Mouse (Mus musculus) 3134 (cell line): ENCODE results near the gene Exosc9.

Experiments used
- DNase-seq: peaks from one replicate; pipeline ENCODE4 v3.0.0-alpha.2; 2011; ENCODE audit warnings: low spot score; ENCODE audit not compliant: insufficient read length; ENCODE audit errors: extremely low read depth

Exosc9 gene

GRCm38 (mm10) chr3:36552406-36553047 is at the start of gene Exosc9:
Gene Exosc9 (plus strand): TSS chr3:36552606.
- DNase-seq: peak; percentile 95

- no peak for DNase-seq
Observed at GRCm38 (mm10) chr3:36505306-36505705, 47.1 kb upstream of the Exosc9 start.

GRCm38 (mm10) chr3:36505809-36506735 is 46.3 kb upstream of the Exosc9 start:
- DNase-seq: no peak

GRCm38 (mm10) chr3:36511491-36511890 is 40.9 kb upstream of the Exosc9 start:
- no peak for DNase-seq

GRCm38 (mm10) chr3:36516196-36516595 is 36.2 kb upstream of the Exosc9 start:
- no peak for DNase-seq

- DNase-seq: no peak
Observed at GRCm38 (mm10) chr3:36521073-36522060, 31.0 kb upstream of the Exosc9 start, which contains the start of gene Gm11549. Gene Gm11549 (minus strand): TSS chr3:36521813.

- no peak for DNase-seq
Observed at GRCm38 (mm10) chr3:36522137-36522536, 30.3 kb upstream of the Exosc9 start.

GRCm38 (mm10) chr3:36524466-36524865 is 27.9 kb upstream of the Exosc9 start:
- DNase-seq: no peak

- DNase-seq: peak; percentile 52
Observed at GRCm38 (mm10) chr3:36530345-36530744, 22.1 kb upstream of the Exosc9 start.

- peak; percentile 21 for DNase-seq
Observed at GRCm38 (mm10) chr3:36530781-36531180, 21.6 kb upstream of the Exosc9 start.

GRCm38 (mm10) chr3:36531242-36531641 is 21.2 kb upstream of the Exosc9 start:
- peak; percentile 21 for DNase-seq

GRCm38 (mm10) chr3:36531979-36532542 is 20.3 kb upstream of the Exosc9 start:
- no peak for DNase-seq

- DNase-seq: no peak
Observed at GRCm38 (mm10) chr3:36532738-36533137, 19.7 kb upstream of the Exosc9 start.

GRCm38 (mm10) chr3:36533201-36533672 is 19.2 kb upstream of the Exosc9 start:
- DNase-seq: no peak

- no peak for DNase-seq
Observed at GRCm38 (mm10) chr3:36536041-36536440, 16.4 kb upstream of the Exosc9 start.

- no peak for DNase-seq
Observed at GRCm38 (mm10) chr3:36537701-36538470, 14.5 kb upstream of the Exosc9 start.

- DNase-seq: peak; percentile 58
Observed at GRCm38 (mm10) chr3:36540756-36541155, 11.7 kb upstream of the Exosc9 start.

GRCm38 (mm10) chr3:36541399-36541798 is 11.0 kb upstream of the Exosc9 start:
- no peak for DNase-seq

- no peak for DNase-seq
Observed at GRCm38 (mm10) chr3:36544961-36545360, 7.4 kb upstream of the Exosc9 start.
